Mouse (Mus musculus) forebrain, postnatal 0 days (tissue): ENCODE results near the gene Gm27029. TPM values are rescaled to one million over a fixed set of nuclear protein-coding genes. Genes with fewer than 3 reads are reported as not detected.
"Not testable (repeated sequence)": the region's sequence is repeated elsewhere in the genome, so short reads cannot be mapped to it uniquely, and the experiment has no call there.

ENCODE experiments used
- ATAC-seq: fragments of 200-750 bp; cut with Nextera tagmentation; 2 replicates; pipeline ENCODE4 v1.8.0; 2017; ENCODE audit warnings: mild to moderate bottlenecking, moderate library complexity
- DNase-seq: peaks from one replicate; pipeline ENCODE4 v3.0.0-alpha.2; 2015
- H3K27ac ChIP-seq: fragments of 300-500 bp; sonication (generic); 2 replicates; pipeline ENCODE4 v1.5.1; 2014; ENCODE audit warnings: low read depth, mild to moderate bottlenecking, antibody characterized with exemption, low read length, moderate library complexity, mixed read lengths
- H3K27me3 ChIP-seq: fragments of 300-500 bp; sonication (generic); 2 replicates; pipeline ENCODE4 v1.6.1; 2014; ENCODE audit warnings: mild to moderate bottlenecking, low read length, mixed read lengths; ENCODE audit not compliant: insufficient read depth
- H3K36me3 ChIP-seq: fragments of 300-500 bp; sonication (generic); 2 replicates; pipeline ENCODE4 v1.6.1; 2014; ENCODE audit warnings: mild to moderate bottlenecking, moderate library complexity; ENCODE audit not compliant: insufficient read depth
- H3K4me1 ChIP-seq: fragments of 300-500 bp; sonication (generic); 2 replicates; pipeline ENCODE4 v1.6.1; 2014; ENCODE audit warnings: antibody characterized with exemption; ENCODE audit not compliant: insufficient read depth
- H3K4me2 ChIP-seq: fragments of 300-500 bp; sonication (generic); 2 replicates; pipeline ENCODE4 v1.6.1; 2014; ENCODE audit warnings: low read depth, mild to moderate bottlenecking, moderate library complexity
- H3K4me3 ChIP-seq: fragments of 300-500 bp; sonication (generic); 2 replicates; pipeline ENCODE4 v1.5.1; 2014; ENCODE audit warnings: low read depth, low read length, mixed read lengths
- H3K9ac ChIP-seq: fragments of 300-500 bp; sonication (generic); 2 replicates; pipeline ENCODE4 v1.6.1; 2014; ENCODE audit warnings: mild to moderate bottlenecking
- H3K9me3 ChIP-seq: fragments of 300-500 bp; sonication (generic); 2 replicates; pipeline ENCODE4 v1.6.1; 2016; ENCODE audit warnings: low read length
- CTCF ChIP-seq: sonication (generic); IDR thresholded peaks from 2 replicates; pipeline ENCODE4 v1.5.1; 2016; ENCODE audit warnings: antibody characterized with exemption, control low read depth, low read depth
- WGBS: fragments of 180-500 bp; shearing (Covaris S2); extraction: QIAGEN DNeasy Blood & Tissue Kit; methylation state at CpG from one replicate; pipeline ENCODE4 v1.1.7; 2014; 5-methylcytosine and 5-hydroxymethylcytosine counted together
- polyA plus RNA-seq: library from polyadenylated mRNA; unstranded; fragments of >200 nt; fragmentation: Nextera tagmentation; extraction: Ambion mirVana; gene quantifications from 2 replicates; pipeline ENCODE4 v1.2.1, GENCODE M21; 2015
- total RNA-seq: library from RNA; depleted of rRNA; stranded (reverse); fragments of >200 nt; gene quantifications from 2 replicates; pipeline ENCODE4 v1.2.3, GENCODE M21; 2014

Gm27029 gene
- total and polyA plus RNA-seq, 2 experiments from 2014 or later = 1.0 to 6.2 TPM

- no peak overlapping the region for H3K9ac ChIP-seq
- peaks cover 51% of the 10 kb centered on the region for H3K36me3 ChIP-seq
- WGBS = 86% methylated on average over 9 of the region's 9 CpGs
- no peaks in the 10 kb centered on the region for H3K4me1 ChIP-seq
- H3K27me3 ChIP-seq = no peaks in the 10 kb centered on the region
- ATAC-seq = no peak
- H3K4me2 ChIP-seq = no peak overlapping the region
- TF ChIP-seq CTCF = no peak
- no peak for DNase-seq
- H3K9me3 ChIP-seq = no peaks in the 10 kb centered on the region
- no peak overlapping the region for H3K4me3 ChIP-seq
- no peak overlapping the region for H3K27ac ChIP-seq
Measured at GRCm38 (mm10) chr11:101457631-101458030, 33.0 kb upstream of the Gm27029 start.

GRCm38 (mm10) chr11:101455627-101456026 lies 31.0 kb upstream of the Gm27029 start:
- no peaks in the 10 kb centered on the region for H3K4me1 ChIP-seq
- no peak overlapping the region for H3K4me2 ChIP-seq
- no peaks in the 10 kb centered on the region for H3K9me3 ChIP-seq
- no peaks in the 10 kb centered on the region for H3K27me3 ChIP-seq
- no peak overlapping the region for H3K9ac ChIP-seq
- DNase-seq = no peak
- 87% methylated on average over 7 of the region's 7 CpGs for WGBS
- H3K27ac ChIP-seq = no peak overlapping the region
- ATAC-seq = no peak
- no peak overlapping the region for H3K4me3 ChIP-seq
- no peak for TF ChIP-seq CTCF
- peaks cover 32% of the 10 kb centered on the region for H3K36me3 ChIP-seq

- TF ChIP-seq CTCF = no peak
- Histone ChIP-seq H3K9ac (no peak overlapping the region), H3K4me2 (no peak overlapping the region), H3K4me3 (no peak overlapping the region), H3K9me3 (no peaks in the 10 kb centered on the region), H3K36me3 (peaks cover 24% of the 10 kb centered on the region), H3K4me1 (no peaks in the 10 kb centered on the region), H3K27ac (no peak overlapping the region), H3K27me3 (no peaks in the 10 kb centered on the region)
- 9% methylated on average over 6 of the region's 6 CpGs for WGBS
- ATAC-seq = no peak
- DNase-seq = no peak
Measured at GRCm38 (mm10) chr11:101454702-101455101, 30.1 kb upstream of the Gm27029 start.

GRCm38 (mm10) chr11:101452093-101452774 lies 27.6 kb upstream of the Gm27029 start:
- no peak overlapping the region for H3K27ac ChIP-seq
- no peak for TF ChIP-seq CTCF
- ATAC-seq = no peak

GRCm38 (mm10) chr11:101451536-101451935 lies 26.9 kb upstream of the Gm27029 start:
- H3K27ac ChIP-seq = no peak overlapping the region
- no peaks in the 10 kb centered on the region for H3K27me3 ChIP-seq
- DNase-seq (no peak), ATAC-seq (no peak)
- H3K4me1 ChIP-seq = no peaks in the 10 kb centered on the region
- H3K4me2 ChIP-seq = no peak overlapping the region
- no peak for TF ChIP-seq CTCF
- H3K9ac ChIP-seq = no peak overlapping the region
- H3K4me3 ChIP-seq = no peak overlapping the region
- H3K36me3 ChIP-seq = no peaks in the 10 kb centered on the region
- WGBS = 93% methylated on average over 10 of the region's 10 CpGs
- no peaks in the 10 kb centered on the region for H3K9me3 ChIP-seq

More at GRCm38 (mm10) chr11:101452093-101452774, 27.6 kb upstream of the Gm27029 start:
- no peak for DNase-seq
- H3K36me3 ChIP-seq = peaks cover 5% of the 10 kb centered on the region; the same call in 1 of the 2 replicates
- no peaks in the 10 kb centered on the region for H3K4me1 ChIP-seq
- no peaks in the 10 kb centered on the region for H3K9me3 ChIP-seq
- H3K4me2 ChIP-seq = no peak overlapping the region
- WGBS = 69% methylated on average over 10 of the region's 10 CpGs
- no peak overlapping the region for H3K9ac ChIP-seq
- H3K27me3 ChIP-seq = no peaks in the 10 kb centered on the region
- no peak overlapping the region for H3K4me3 ChIP-seq

- no peaks in the 10 kb centered on the region for H3K9me3 ChIP-seq
- no peak for DNase-seq
- no peaks in the 10 kb centered on the region for H3K4me1 ChIP-seq
- H3K4me2 ChIP-seq = no peak overlapping the region
- peaks cover 6% of the 10 kb centered on the region for H3K36me3 ChIP-seq
- H3K4me3 ChIP-seq = no peak overlapping the region
- H3K27me3 ChIP-seq = no peaks in the 10 kb centered on the region
- WGBS = 91% methylated on average over 3 of the region's 3 CpGs
- H3K27ac ChIP-seq = no peak overlapping the region
- no peak for ATAC-seq
- H3K9ac ChIP-seq = no peak overlapping the region
- no peak for TF ChIP-seq CTCF
Measured at GRCm38 (mm10) chr11:101450394-101450793, 25.8 kb upstream of the Gm27029 start.

GRCm38 (mm10) chr11:101449596-101449995 lies 25.0 kb upstream of the Gm27029 start:
- not testable (repeated sequence) for H3K27ac ChIP-seq, H3K4me2 ChIP-seq, H3K9me3 ChIP-seq, H3K27me3 ChIP-seq, H3K4me3 ChIP-seq, DNase-seq, ATAC-seq, H3K4me1 ChIP-seq, H3K9ac ChIP-seq
- 91% methylated on average over 4 of the region's 4 CpGs for WGBS
- peaks cover 13% of the 10 kb centered on the region for H3K36me3 ChIP-seq
